Mouse (Mus musculus) kidney, postnatal 4 days (tissue): ENCODE results near the gene Crlf3.
"Not testable (repeated sequence)": the region's sequence is repeated elsewhere in the genome, so short reads cannot be mapped to it uniquely, and the experiment has no call there.

Experiments used
- DNase-seq, 2 experiments: peaks; one replicate each; pipeline ENCODE4 v3.0.0; 2021; ENCODE audit warnings: mixed read lengths in 2 of 2

The Crlf3 gene

DNA sequence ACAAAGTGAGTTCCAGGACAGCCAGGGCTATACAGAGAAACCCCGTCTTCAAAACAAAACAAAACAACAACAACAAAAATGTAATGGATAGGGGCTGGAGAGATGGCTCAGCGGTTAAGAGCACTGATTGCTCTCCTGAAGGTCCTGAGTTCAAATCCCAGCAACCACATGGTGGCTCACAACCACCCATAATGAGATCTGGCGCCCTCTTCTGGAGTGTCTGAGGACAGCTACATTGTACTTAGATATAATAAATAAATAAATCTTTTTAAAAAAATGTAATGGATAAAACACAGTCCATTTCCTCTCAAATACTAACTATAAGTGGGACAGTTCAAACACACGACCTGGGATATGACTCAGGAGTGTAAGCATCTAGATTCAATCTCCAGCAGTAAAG is 14.4 kb downstream of the Crlf3 start:
- DNase-seq: not testable (repeated sequence)

DNA sequence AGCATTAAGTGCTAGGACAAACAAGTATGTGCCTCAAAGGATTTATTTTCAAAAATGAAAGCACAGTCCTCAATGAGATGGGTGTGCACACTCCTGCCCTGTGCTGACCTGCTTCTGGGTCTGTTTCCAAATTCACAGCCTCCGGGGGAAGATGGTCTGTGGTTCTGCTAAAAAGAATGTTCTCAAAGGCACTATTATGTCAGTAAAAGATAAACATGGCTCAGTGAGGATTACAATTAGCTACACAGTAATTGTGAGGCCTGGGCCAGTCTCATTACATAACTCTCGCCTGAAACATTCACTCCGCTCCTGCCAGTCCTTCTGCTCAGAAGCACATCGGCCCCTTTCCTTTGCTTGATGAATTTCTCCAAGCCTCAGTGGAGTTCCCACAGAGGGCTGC is 18.6 kb downstream of the Crlf3 start:
- peak in 1 of 2 experiments; percentile 28 for DNase-seq

DNA sequence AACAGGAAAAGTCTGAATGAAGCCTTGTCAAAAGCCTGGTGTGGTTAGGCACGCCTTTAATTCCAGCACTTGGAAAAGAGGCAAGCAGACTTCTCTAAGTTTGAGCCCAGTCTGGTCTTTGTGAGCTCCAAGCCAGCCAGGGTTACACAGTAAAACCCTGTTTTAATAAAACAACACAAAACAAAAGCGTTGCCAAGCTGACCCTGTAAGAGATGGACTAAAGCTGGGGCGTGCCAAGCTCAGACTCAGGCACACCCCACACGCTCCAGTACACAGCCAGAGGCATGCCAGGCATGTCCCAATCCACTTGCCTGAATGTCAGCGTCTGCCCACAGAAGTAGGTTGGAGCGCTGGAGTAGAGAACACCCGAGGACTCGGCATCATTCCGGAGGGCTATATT is 24.6 kb downstream of the Crlf3 start:
- peak; percentile 32 to 54 for DNase-seq

DNA sequence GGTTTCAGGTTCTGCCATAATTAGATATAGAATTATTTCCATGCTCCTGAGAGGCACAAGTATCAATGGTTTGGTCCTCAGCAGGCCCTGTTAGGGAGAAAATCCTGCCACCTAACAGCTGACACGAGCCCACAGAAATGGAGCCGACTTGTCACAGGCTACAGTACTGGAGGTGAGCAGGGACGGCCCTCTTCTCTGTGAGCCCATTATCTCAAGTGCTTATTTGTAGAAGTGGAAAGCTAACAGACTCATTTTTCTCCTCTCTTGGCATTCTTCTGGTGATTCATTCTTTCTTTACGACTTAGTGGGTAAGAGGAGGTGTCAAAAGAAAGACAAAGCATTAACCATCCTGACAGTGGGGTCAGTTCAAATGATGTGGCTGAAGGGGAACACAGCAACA is 26.1 kb downstream of the Crlf3 start:
- no peak for DNase-seq

DNA sequence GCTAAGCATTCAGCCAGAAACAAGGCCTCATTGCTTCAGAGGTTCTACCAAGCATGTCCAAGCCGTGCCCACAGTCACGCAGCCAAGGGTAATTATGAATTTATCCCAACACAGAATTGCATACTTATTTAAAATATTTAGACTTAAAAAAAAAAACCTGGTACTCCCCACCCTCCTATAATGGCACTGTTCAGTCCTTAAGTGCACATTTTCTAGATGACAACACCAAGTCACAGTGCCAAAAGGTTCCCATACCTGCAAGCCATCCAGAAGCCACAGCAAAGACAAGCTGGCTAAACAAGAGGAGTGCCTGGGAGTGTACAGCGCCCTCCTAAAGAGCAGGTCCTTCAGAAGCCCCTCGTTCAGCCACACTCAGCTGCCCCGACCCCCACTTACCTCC is 27.6 kb downstream of the Crlf3 start:
- no peak for DNase-seq

DNA sequence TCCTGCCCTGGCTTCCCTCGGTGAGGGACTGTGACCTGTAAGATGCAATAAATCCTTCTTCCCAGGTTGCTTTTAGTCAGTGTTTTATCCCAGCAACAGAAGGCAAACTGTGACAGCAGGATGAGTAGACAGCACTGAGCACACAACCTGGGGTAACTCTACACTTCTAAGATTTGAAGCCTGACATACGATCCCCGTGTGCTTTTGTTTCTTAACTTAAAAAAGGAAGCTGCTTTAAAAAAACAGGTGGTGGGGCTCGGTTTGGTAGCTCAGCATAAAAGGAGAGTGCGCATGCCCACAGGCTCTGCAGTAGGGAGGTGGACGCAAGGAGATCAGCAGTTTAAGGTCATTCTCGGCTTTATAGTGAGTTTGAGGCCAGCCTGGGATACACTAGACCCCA is 28.3 kb downstream of the Crlf3 start:
- DNase-seq: peak in 1 of 2 experiments; percentile 45

DNA sequence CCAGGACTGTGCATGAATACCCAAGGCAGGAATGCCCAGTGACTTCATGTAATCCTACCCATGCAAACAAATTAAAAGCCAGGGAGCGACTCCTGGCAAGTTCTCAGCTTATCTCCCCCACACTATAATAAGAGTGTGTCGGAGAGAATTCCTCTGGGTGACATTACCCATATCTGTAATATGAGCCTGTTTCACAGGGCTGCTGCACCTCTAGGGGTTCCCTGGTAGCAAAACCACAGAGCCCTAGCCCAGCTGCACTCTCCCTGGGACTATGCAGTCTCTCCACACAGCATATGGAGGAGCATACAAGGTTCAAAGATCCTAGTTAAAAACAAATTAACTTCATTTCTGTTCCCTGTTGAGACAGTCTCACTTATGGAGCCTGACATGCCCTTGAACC is 30.7 kb downstream of the Crlf3 start:
- DNase-seq: no peak

DNA sequence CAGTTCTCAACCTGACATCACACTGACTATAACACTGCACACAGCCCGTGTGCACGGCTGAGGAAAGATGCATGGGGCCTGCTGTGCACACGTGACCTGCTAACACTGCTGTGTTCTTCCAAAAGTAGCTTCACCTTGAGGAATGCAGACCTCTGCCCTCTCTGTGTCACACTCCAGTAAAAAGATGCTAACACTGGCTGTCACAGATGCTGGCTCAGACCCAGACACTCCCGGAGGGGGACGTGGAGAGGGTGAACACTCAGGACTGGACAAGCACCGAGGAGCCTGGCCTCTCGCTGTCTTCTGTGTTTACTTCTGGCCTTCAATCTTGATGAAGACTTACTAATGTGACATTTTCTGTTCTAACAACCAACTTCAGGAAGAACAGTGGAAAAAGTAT is 33.9 kb downstream of the Crlf3 start:
- peak; percentile 30 to 51 for DNase-seq

DNA sequence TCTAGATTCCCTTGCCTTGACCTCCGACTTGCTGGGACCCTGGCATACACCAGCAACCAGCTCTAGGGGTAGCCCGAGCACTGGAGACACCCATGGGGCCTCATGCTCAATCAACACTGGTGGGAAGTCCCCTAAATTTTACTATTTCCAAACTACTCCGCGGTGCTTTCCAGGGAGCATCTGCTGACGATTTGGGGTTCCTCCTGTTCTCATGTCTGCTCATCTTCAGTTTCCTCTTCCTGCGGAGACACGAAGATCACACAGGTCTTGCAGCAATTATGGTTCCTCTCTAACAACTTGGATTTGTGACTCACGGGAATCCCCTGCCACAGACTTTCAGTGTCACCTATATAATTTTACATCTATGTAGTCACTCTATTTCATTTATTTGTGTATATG is 37.4 kb downstream of the Crlf3 start:
- DNase-seq: no peak

DNA sequence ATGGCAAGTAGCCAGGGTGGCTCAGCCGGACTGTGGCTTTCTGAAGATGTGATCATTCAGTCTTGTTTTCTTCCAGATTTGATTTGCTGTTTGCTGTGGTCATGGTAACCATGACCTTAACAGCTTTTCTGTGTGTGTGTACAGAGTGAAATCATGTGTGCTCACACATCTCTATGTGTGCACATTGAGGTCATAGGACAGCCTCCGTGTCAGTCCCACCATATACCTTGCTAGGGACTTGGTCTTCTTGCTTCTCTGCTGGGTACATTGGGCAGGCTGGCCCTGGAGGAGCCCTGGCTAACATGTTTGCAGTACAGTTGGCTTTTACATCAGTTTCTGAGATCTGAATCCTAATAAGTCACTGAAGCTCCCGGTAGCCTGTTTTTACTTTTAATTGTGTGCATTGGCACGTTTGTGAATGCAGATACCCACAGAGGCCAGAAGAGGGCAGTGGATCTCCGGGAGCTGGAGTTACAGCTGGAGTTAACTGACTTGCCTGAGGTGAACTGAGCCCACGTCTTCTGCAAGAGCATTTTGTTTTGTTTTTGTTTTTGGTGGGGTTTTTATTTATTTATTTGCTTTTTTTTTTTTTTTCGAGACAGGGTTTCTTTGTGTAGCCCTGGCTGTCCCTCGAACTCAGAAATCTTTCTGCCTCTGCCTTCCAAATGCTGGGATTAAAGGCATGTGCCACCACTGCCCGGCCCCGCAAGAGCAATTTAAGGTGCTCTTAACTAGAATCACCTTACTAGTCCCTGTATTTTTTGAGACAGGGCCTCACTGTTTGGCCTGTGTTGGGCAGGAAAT is 38.0 kb downstream of the Crlf3 start:
- DNase-seq: peak; percentile 60 to 69

DNA sequence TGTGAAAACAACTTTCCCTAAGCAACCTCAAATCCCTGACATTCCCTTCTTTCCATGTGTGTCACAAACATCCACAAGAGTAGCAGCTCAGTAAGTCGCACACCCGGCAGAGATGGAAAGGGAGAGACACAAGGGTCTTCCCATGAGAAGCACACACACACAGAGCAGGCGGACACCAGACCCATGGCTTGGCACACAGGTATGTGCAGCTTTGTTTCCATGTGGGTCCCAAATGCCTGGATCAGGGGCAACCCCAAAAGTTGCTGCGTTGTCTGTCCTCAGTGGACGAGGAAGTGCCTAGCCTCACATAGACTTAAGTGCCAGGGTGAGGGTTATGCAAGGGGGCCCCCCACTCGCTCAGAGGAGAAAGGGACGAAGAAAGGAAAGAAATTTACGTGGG is 43.3 kb downstream of the Crlf3 start:
- no peak for DNase-seq

DNA sequence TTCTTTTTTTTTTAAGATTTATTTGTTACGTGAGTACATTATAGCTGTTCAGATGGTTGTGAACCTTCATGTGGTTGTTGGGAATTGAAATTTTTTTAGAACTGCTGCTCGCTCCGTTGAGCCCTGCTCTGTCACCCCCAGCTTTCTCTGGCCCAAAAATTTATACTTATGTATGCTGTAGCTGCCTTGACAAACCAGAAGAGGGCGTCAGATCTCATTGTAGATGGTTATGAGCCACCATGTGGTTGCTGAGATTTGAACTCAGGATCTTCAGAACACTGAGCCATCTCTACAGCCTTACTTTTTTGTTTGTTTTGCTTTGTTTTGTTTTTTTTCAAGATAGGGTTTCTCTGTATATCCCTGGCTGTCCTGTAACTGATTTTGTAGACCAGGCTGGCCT is 59.5 kb downstream of the Crlf3 start:
- DNase-seq: no peak

DNA sequence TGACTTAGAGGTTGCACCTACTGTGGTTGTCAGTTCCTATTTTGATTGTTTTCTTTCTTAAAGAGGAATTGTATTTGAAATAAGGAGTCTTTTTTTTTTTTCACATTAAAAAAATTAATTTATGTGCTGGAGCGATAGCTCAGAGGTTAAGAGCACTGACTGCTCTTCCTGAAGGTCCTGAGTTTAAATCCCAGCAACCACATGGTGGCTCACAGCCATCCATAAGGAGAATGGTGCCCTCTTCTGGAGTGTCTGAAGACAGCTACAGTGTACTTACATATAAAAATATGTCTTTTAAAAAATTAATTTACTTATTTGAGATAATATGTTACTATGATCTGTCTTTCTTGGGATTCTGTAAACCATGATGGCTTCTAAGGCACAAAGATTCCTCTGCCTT is 61.0 kb downstream of the Crlf3 start:
- no peak for DNase-seq

DNA sequence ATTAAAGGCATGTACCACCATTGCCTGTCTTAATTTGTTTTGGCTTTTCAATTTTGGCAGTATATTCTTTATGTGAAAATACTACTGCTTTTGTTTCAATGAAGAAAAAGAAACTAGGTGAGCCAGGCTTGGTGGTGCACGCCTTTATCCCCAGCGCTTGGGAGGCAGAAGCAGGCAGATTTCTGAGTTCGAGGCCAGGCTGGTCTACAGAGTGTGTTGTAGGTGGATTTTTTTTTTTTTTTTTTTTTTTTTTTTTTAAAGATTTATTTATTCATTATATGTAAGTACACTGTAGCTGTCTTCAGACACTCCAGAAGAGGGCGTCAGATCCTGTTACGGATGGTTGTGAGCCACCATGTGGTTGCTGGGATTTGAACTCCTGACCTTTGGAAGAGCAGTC is 64.3 kb downstream of the Crlf3 start:
- DNase-seq: not testable (repeated sequence)
